Mouse (Mus musculus) ES-Bruce4 (cell line): ENCODE results near the gene Inpp5d. TPM values are rescaled to one million over a fixed set of nuclear protein-coding genes. Genes with fewer than 3 reads are reported as not detected.

Experiments
- H3K27ac ChIP-seq: 2 replicates; pipeline ENCODE4 v1.5.1; 2012; ENCODE audit warnings: low read length, inconsistent platforms; ENCODE audit not compliant: insufficient read depth
- H3K27me3 ChIP-seq: 2 replicates; pipeline ENCODE4 v1.6.1; 2012; ENCODE audit warnings: mild to moderate bottlenecking, low read length, inconsistent platforms; ENCODE audit not compliant: control insufficient read depth, poor library complexity, insufficient read depth, severe bottlenecking
- H3K36me3 ChIP-seq: 2 replicates; pipeline ENCODE4 v1.6.1; 2012; ENCODE audit warnings: inconsistent platforms, mild to moderate bottlenecking, low read length, moderate library complexity; ENCODE audit not compliant: control insufficient read depth, poor library complexity, insufficient read depth, severe bottlenecking
- H3K4me1 ChIP-seq: one replicate; pipeline ENCODE4 v1.8.1; 2011; ENCODE audit warnings: low read length; ENCODE audit not compliant: control insufficient read depth, insufficient read depth
- H3K4me3 ChIP-seq: 2 replicates; pipeline ENCODE4 v1.5.1; 2011; ENCODE audit warnings: low read depth, mild to moderate bottlenecking, low read length
- H3K9ac ChIP-seq: 2 replicates; pipeline ENCODE4 v1.6.1; 2012; ENCODE audit warnings: low read depth, mild to moderate bottlenecking, inconsistent platforms; ENCODE audit not compliant: poor library complexity, severe bottlenecking
- H3K9me3 ChIP-seq: replicated peaks from 2 replicates; pipeline ENCODE4 v1.6.1; 2012; ENCODE audit warnings: mild to moderate bottlenecking, low read length, inconsistent platforms; ENCODE audit not compliant: control insufficient read depth, poor library complexity, insufficient read depth, severe bottlenecking
- CTCF ChIP-seq: IDR thresholded peaks from one replicate; pipeline ENCODE4 v1.8.1; 2011; ENCODE audit warnings: low read depth, low read length
- EP300 ChIP-seq: IDR thresholded peaks from 2 replicates; pipeline ENCODE4 v1.6.1; 2011; ENCODE audit warnings: low read depth, low read length; ENCODE audit not compliant: insufficient read depth
- POLR2A ChIP-seq: IDR thresholded peaks from one replicate; pipeline ENCODE4 v1.8.1; 2011; ENCODE audit warnings: low read length; ENCODE audit not compliant: insufficient read depth
- polyA plus RNA-seq: library from polyadenylated mRNA; stranded (reverse); fragments of >200 nt; gene quantifications from 2 replicates; pipeline ENCODE4 v1.2.4, GENCODE M21; 2011; ENCODE audit warnings: low read depth; ENCODE audit not compliant: missing spikeins, insufficient read depth, insufficient read length

Inpp5d gene
- polyA plus RNA-seq, 1 experiment, result 16.8 TPM

- no peaks in the 10 kb centered on the region for H3K27me3 ChIP-seq
- TF ChIP-seq EP300, result no peak
- no peak for TF ChIP-seq CTCF
- TF ChIP-seq POLR2A, result no peak
These were observed 18.3 kb upstream of the Inpp5d start for GRCm38 (mm10) chr1:87601801-87602200.

GRCm38 (mm10) chr1:87603389-87603788 lies 16.7 kb upstream of the Inpp5d start:
- Histone ChIP-seq H3K9me3 (no peaks in the 10 kb centered on the region), H3K9ac (no peak overlapping the region), H3K4me1 (no peaks in the 10 kb centered on the region), H3K36me3 (no peaks in the 10 kb centered on the region), H3K27ac (no peak overlapping the region), H3K4me3 (no peak overlapping the region), H3K27me3 (no peaks in the 10 kb centered on the region)
- no peak for TF ChIP-seq CTCF
- no peak for TF ChIP-seq POLR2A
- TF ChIP-seq EP300, result no peak

More at GRCm38 (mm10) chr1:87601801-87602200, 18.3 kb upstream of the Inpp5d start:
- no peaks in the 10 kb centered on the region for H3K36me3 ChIP-seq
- no peaks in the 10 kb centered on the region for H3K4me1 ChIP-seq
- H3K9ac ChIP-seq, result no peak overlapping the region
- no peak overlapping the region for H3K4me3 ChIP-seq
- H3K9me3 ChIP-seq, result no peaks in the 10 kb centered on the region
- H3K27ac ChIP-seq, result no peak overlapping the region

- no peaks in the 10 kb centered on the region for H3K9me3 ChIP-seq
- no peaks in the 10 kb centered on the region for H3K4me1 ChIP-seq
- TF ChIP-seq EP300, result no peak
- H3K27ac ChIP-seq, result no peak overlapping the region
- H3K9ac ChIP-seq, result no peak overlapping the region
- H3K4me3 ChIP-seq, result no peak overlapping the region
- H3K27me3 ChIP-seq, result no peaks in the 10 kb centered on the region
- no peaks in the 10 kb centered on the region for H3K36me3 ChIP-seq
These were observed 14.8 kb upstream of the Inpp5d start for GRCm38 (mm10) chr1:87605296-87605695.

- no peak overlapping the region for H3K9ac ChIP-seq
- no peaks in the 10 kb centered on the region for H3K27me3 ChIP-seq
- H3K4me3 ChIP-seq, result peak overlapping the region; percentile 32
- H3K4me1 ChIP-seq, result no peaks in the 10 kb centered on the region
- TF ChIP-seq POLR2A (no peak), EP300 (no peak), CTCF (no peak)
- H3K27ac ChIP-seq, result no peak overlapping the region
- no peaks in the 10 kb centered on the region for H3K9me3 ChIP-seq
- H3K36me3 ChIP-seq, result no peaks in the 10 kb centered on the region
These were observed 12.6 kb upstream of the Inpp5d start for GRCm38 (mm10) chr1:87607385-87608091.

GRCm38 (mm10) chr1:87608416-87609046 lies 11.6 kb upstream of the Inpp5d start:
- Histone ChIP-seq H3K4me1 (no peaks in the 10 kb centered on the region), H3K36me3 (no peaks in the 10 kb centered on the region), H3K9ac (no peak overlapping the region), H3K27me3 (no peaks in the 10 kb centered on the region), H3K9me3 (no peaks in the 10 kb centered on the region), H3K4me3 (no peak overlapping the region), H3K27ac (no peak overlapping the region)
- TF ChIP-seq CTCF, result peak; percentile 93
- no peak for TF ChIP-seq POLR2A

GRCm38 (mm10) chr1:87614576-87615295 lies 5.4 kb upstream of the Inpp5d start:
- no peak for TF ChIP-seq POLR2A
- no peak for TF ChIP-seq CTCF
- no peak for TF ChIP-seq EP300
- Histone ChIP-seq H3K9me3 (no peaks in the 10 kb centered on the region), H3K27ac (no peak overlapping the region), H3K4me3 (no peak overlapping the region), H3K4me1 (no peaks in the 10 kb centered on the region), H3K27me3 (no peaks in the 10 kb centered on the region), H3K36me3 (no peaks in the 10 kb centered on the region), H3K9ac (no peak overlapping the region)
